Mouse (Mus musculus) right cerebral cortex, adult 18-20 months (tissue): ENCODE results near the gene Grip1.

Source experiments
- DNase-seq: peaks from one replicate; pipeline ENCODE4 v3.0.0; 2022; ENCODE audit warnings: mixed read lengths

Gene Grip1

GRCm38 (mm10) chr10:119979396-119979795, 525.8 kb downstream of the Grip1 start:
- no peak for DNase-seq

- no peak for DNase-seq
Measured at GRCm38 (mm10) chr10:119980032-119980431, 526.4 kb downstream of the Grip1 start.

- no peak for DNase-seq
Measured at GRCm38 (mm10) chr10:119984299-119984698, 530.7 kb downstream of the Grip1 start.

- no peak for DNase-seq
Measured at GRCm38 (mm10) chr10:119998475-119998874, 544.8 kb downstream of the Grip1 start.

GRCm38 (mm10) chr10:120002149-120002548, 548.5 kb downstream of the Grip1 start:
- peak; percentile 2 for DNase-seq

- DNase-seq = no peak
Measured at GRCm38 (mm10) chr10:120004096-120004495, 550.5 kb downstream of the Grip1 start.

GRCm38 (mm10) chr10:120005581-120005980, 552.0 kb downstream of the Grip1 start:
- no peak for DNase-seq

GRCm38 (mm10) chr10:120012331-120012730, 558.7 kb downstream of the Grip1 start:
- peak; percentile 49 for DNase-seq

- DNase-seq = no peak
Measured at GRCm38 (mm10) chr10:120015117-120015516, 561.5 kb downstream of the Grip1 start.

- no peak for DNase-seq
Measured at GRCm38 (mm10) chr10:120026437-120026836, 572.8 kb downstream of the Grip1 start.

GRCm38 (mm10) chr10:120030901-120031300, 577.3 kb downstream of the Grip1 start:
- DNase-seq = no peak

- DNase-seq = no peak
Measured at GRCm38 (mm10) chr10:120031316-120031715, 577.7 kb downstream of the Grip1 start.

GRCm38 (mm10) chr10:120033866-120034265, 580.2 kb downstream of the Grip1 start:
- no peak for DNase-seq

GRCm38 (mm10) chr10:120035211-120035733, 581.6 kb downstream of the Grip1 start:
- DNase-seq = no peak

- no peak for DNase-seq
Measured at GRCm38 (mm10) chr10:120035824-120036223, 582.2 kb downstream of the Grip1 start.

GRCm38 (mm10) chr10:120038194-120038593, 584.6 kb downstream of the Grip1 start:
- peak; percentile 81 for DNase-seq

GRCm38 (mm10) chr10:120044237-120044636, 590.6 kb downstream of the Grip1 start:
- DNase-seq = no peak

GRCm38 (mm10) chr10:120044714-120045234, 591.1 kb downstream of the Grip1 start:
- DNase-seq = no peak

- DNase-seq = no peak
Measured at GRCm38 (mm10) chr10:120060579-120061237, 607.1 kb downstream of the Grip1 start.

GRCm38 (mm10) chr10:120061238-120062130, 607.9 kb downstream of the Grip1 start:
- DNase-seq = no peak

GRCm38 (mm10) chr10:120064424-120064823, 610.8 kb downstream of the Grip1 start:
- peak; percentile 28 for DNase-seq

- no peak for DNase-seq
Measured at GRCm38 (mm10) chr10:120066319-120066718, 612.7 kb downstream of the Grip1 start.

GRCm38 (mm10) chr10:120077850-120078249, 624.2 kb downstream of the Grip1 start:
- no peak for DNase-seq

GRCm38 (mm10) chr10:120092548-120092947, 638.9 kb downstream of the Grip1 start:
- no peak for DNase-seq
